Mouse (Mus musculus) forebrain, embryonic 14.5 days (tissue): ENCODE measurements around the gene Cib1. TPM values are rescaled to one million over a fixed set of nuclear protein-coding genes. Genes with fewer than 3 reads are reported as not detected.

ENCODE experiments used
- ATAC-seq: fragments of 200-750 bp; cut with Nextera tagmentation; 2 replicates; pipeline ENCODE4 v1.8.0; 2017; ENCODE audit warnings: mild to moderate bottlenecking, moderate library complexity
- DNase-seq: peaks from one replicate; pipeline ENCODE4 v3.0.0-alpha.2; 2015; ENCODE audit warnings: low spot score
- H3K27ac ChIP-seq: fragments of 300-500 bp; sonication (generic); 2 replicates; pipeline ENCODE4 v1.5.1; 2014; ENCODE audit warnings: low read depth, mild to moderate bottlenecking, control low read depth, low read length, moderate library complexity
- H3K27me3 ChIP-seq: fragments of 300-500 bp; sonication (generic); replicated peaks from 2 replicates; pipeline ENCODE4 v1.6.1; 2014; ENCODE audit warnings: low read length, control low read depth, mixed read lengths; ENCODE audit not compliant: control insufficient read depth, insufficient read depth
- H3K36me3 ChIP-seq: fragments of 300-500 bp; sonication (generic); 2 replicates; pipeline ENCODE4 v1.6.1; 2014; ENCODE audit warnings: low read length, control low read depth; ENCODE audit not compliant: control insufficient read depth, insufficient read depth
- H3K4me1 ChIP-seq: fragments of 300-500 bp; sonication (generic); 2 replicates; pipeline ENCODE4 v1.6.1; 2014; ENCODE audit warnings: antibody characterized with exemption, low read length, control low read depth; ENCODE audit not compliant: control insufficient read depth, insufficient read depth
- H3K4me2 ChIP-seq: fragments of 300-500 bp; sonication (generic); 2 replicates; pipeline ENCODE4 v1.6.1; 2014; ENCODE audit warnings: mild to moderate bottlenecking, control low read depth, low read length
- H3K4me3 ChIP-seq: fragments of 300-500 bp; sonication (generic); 2 replicates; pipeline ENCODE4 v1.5.1; 2014; ENCODE audit warnings: low read depth, low read length, control low read depth
- H3K9ac ChIP-seq: fragments of 300-500 bp; sonication (generic); 2 replicates; pipeline ENCODE4 v1.6.1; 2014; ENCODE audit warnings: mild to moderate bottlenecking, low read length, control low read depth, moderate library complexity
- H3K9me3 ChIP-seq: fragments of 300-500 bp; sonication (generic); replicated peaks from 2 replicates; pipeline ENCODE4 v1.6.1; 2016; ENCODE audit warnings: low read length, control low read depth, mixed read lengths; ENCODE audit not compliant: control insufficient read depth
- WGBS: fragments of 180-500 bp; shearing (Covaris S2); extraction: QIAGEN DNeasy Blood & Tissue Kit; methylation state at CpG from one replicate; pipeline ENCODE4 v1.1.7; 2014; 5-methylcytosine and 5-hydroxymethylcytosine counted together
- polyA plus RNA-seq: library from polyadenylated mRNA; unstranded; fragments of >200 nt; fragmentation: Nextera tagmentation; extraction: Ambion mirVana; gene quantifications from 2 replicates; pipeline ENCODE4 v1.2.1, GENCODE M21; 2014

The Cib1 gene
- polyA plus RNA-seq: 32.7 and 38.5 TPM in 2 replicates

- H3K9ac ChIP-seq: peak within 1 kb of the TSS; percentile 54
- ATAC-seq: peak; percentile 98
- under 1% methylated on average over 56 of the region's 56 CpGs for WGBS
- H3K4me1 ChIP-seq: peaks cover 11% of the 10 kb centered on the region
- peaks cover under 1% of the 10 kb centered on the region for H3K36me3 ChIP-seq
- no peak within 1 kb of the TSS for H3K27ac ChIP-seq
- H3K4me2 ChIP-seq: peak within 1 kb of the TSS; percentile 95
- peak; percentile 97 for DNase-seq
- no peaks in the 10 kb centered on the region for H3K27me3 ChIP-seq
- H3K4me3 ChIP-seq: peak within 1 kb of the TSS; percentile 65
- H3K9me3 ChIP-seq: no peaks in the 10 kb centered on the region
Measured at GRCm38 (mm10) chr7:80232489-80233029, at the start of gene Cib1, which contains the start of gene Gdpgp1. Gene Cib1, minus strand, starts transcription at chr7:80232813. Gene Gdpgp1, plus strand, starts transcription at chr7:80232865.

DNA sequence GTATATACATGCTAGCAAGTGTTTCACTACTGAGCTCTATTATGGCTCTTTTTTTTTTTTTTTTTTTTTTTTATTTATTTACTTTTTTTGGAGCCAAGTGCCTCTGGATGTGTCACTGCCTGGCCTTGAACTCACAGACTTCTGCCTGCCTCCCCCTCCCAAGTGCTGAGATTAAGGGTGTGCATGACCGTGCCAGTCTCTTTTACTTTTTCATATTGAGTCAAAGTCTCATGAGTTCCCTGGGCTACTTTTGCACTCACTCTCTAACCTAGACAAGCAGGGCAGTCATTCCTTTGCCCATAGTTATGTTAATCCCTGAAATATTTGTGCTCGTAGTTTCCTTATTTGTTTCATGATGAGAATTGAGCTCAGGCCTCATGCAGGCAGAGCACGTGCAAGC is 49.0 kb upstream of the Cib1 start:
- Histone ChIP-seq H3K4me2 (no peak overlapping the region), H3K27ac (no peak overlapping the region), H3K4me3 (no peak overlapping the region), H3K4me1 (no peaks in the 10 kb centered on the region), H3K9ac (no peak overlapping the region), H3K27me3 (no peaks in the 10 kb centered on the region), H3K9me3 (no peaks in the 10 kb centered on the region), H3K36me3 (peaks cover 81% of the 10 kb centered on the region)
- DNase-seq (no peak), ATAC-seq (no peak)
- 87% methylated on average over 3 of the region's 3 CpGs for WGBS

GRCm38 (mm10) chr7:80280998-80281397 is 48.4 kb upstream of the Cib1 start:
- no peak overlapping the region for H3K4me3 ChIP-seq
- WGBS: 91% methylated on average over 2 of the region's 2 CpGs
- DNase-seq: no peak
- H3K27me3 ChIP-seq: no peaks in the 10 kb centered on the region
- H3K9me3 ChIP-seq: no peaks in the 10 kb centered on the region
- H3K4me2 ChIP-seq: no peak overlapping the region
- peaks cover 82% of the 10 kb centered on the region for H3K36me3 ChIP-seq
- no peak overlapping the region for H3K9ac ChIP-seq
- no peak for ATAC-seq
- no peaks in the 10 kb centered on the region for H3K4me1 ChIP-seq
- no peak overlapping the region for H3K27ac ChIP-seq

DNA sequence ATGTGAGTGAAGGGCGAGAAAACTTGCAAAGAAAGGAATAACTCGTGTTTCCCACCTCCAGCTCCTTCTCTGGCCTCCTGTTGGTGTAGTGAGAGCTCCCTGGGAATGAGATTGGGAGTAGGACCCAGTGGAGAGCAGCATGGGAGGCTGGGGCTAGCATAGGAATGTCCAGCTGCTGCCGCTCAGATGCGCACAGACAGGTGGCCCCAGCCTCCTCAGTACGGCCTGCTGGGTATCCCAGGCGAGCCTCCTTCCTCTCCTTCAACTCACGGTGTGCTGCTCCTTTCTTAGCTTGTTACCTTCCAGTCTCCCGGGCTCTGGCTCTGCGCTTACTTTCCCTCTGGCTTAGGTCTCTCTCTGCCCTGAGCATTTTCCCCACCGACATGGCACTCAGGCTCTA is 47.4 kb upstream of the Cib1 start:
- Histone ChIP-seq H3K27ac (no peak overlapping the region), H3K27me3 (no peaks in the 10 kb centered on the region), H3K4me1 (no peaks in the 10 kb centered on the region), H3K4me3 (no peak overlapping the region), H3K9me3 (peaks cover 3% of the 10 kb centered on the region), H3K36me3 (peaks cover 80% of the 10 kb centered on the region), H3K9ac (no peak overlapping the region), H3K4me2 (no peak overlapping the region)
- WGBS: 83% methylated on average over 10 of the region's 10 CpGs
- ATAC-seq (no peak), DNase-seq (no peak)

GRCm38 (mm10) chr7:80276374-80276773 is 43.8 kb upstream of the Cib1 start:
- no peaks in the 10 kb centered on the region for H3K4me1 ChIP-seq
- H3K4me2 ChIP-seq: no peak overlapping the region
- no peak overlapping the region for H3K9ac ChIP-seq
- DNase-seq: no peak
- H3K36me3 ChIP-seq: peaks cover 72% of the 10 kb centered on the region
- no peak overlapping the region for H3K27ac ChIP-seq
- no peak overlapping the region for H3K4me3 ChIP-seq
- no peak for ATAC-seq
- no peaks in the 10 kb centered on the region for H3K27me3 ChIP-seq
- peaks cover 14% of the 10 kb centered on the region for H3K9me3 ChIP-seq
- WGBS: over 99% methylated on average over 4 of the region's 4 CpGs

DNA sequence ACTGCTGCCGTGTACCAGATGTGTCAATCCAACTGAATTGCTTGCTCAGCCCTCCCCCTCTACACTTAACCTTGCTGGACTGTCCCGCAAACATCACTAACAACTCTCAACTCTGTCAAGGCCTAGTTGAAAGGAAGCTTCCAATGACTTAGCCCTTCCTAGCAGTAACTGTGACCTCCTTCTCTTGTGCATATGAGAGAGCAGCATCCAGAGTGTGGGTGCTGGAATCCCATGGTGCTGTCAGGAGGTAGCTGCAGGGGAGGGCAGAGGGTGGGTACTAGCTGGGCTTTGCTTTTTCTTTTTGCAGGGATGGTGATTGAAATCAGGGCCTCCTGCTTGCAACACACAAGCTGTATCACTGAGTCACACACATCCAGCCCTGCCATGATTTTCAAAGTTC is 40.8 kb upstream of the Cib1 start:
- no peaks in the 10 kb centered on the region for H3K27me3 ChIP-seq
- 93% methylated on average over 2 of the region's 2 CpGs for WGBS
- no peak overlapping the region for H3K27ac ChIP-seq
- H3K36me3 ChIP-seq: peaks cover 51% of the 10 kb centered on the region
- no peak overlapping the region for H3K9ac ChIP-seq
- H3K4me2 ChIP-seq: no peak overlapping the region
- H3K4me1 ChIP-seq: peaks cover 18% of the 10 kb centered on the region
- H3K4me3 ChIP-seq: no peak overlapping the region
- H3K9me3 ChIP-seq: peaks cover 14% of the 10 kb centered on the region
- no peak for ATAC-seq
- DNase-seq: no peak

- peak; percentile 53 for ATAC-seq
Measured at GRCm38 (mm10) chr7:80269751-80270255, 37.2 kb upstream of the Cib1 start.

DNA sequence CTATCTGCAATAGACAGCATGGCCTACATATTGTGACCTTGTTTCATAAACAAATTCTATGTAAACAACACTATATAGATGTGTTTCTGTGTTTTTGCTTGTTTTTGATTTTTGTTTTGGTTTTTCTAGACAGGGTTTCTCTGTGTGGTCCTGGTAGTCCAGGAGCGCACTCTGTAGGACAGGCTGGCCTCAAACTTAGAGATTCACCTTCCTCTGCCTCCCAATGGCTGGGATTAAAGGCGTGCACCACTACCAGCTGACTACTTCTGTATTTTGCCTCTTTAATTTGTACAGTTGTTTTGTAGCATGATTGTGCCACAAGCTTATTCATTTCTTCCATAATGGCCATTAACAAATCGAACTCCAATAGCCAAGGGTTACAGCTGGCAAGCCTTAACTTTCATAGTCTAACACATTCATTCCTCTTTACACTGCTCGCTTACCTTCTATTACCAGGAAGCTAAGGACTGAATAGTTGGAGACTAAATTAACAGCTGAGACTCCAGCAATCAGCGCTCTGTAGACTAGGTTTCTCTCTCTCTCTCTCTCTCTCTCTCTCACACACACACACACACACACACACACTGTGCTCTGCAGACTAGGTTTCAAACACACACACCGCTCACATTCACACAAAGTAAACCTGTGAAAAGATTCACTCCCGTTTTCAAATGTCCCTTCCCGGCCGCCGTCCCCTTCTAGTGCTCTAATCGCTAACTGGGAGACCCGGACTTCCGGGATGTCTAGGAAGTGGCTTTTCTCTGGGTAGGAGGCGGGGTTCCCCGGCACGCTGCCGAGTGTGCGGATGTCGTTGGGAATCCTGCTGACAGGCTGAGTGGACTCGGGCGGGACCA is 36.5 kb upstream of the Cib1 start, which contains the start of gene Vps33b:
Gene Vps33b, plus strand, starts transcription at position 753 of the 854 bp plus-strand sequence.
- H3K4me2 ChIP-seq: peak within 1 kb of the TSS; percentile 91
- WGBS: 4% methylated on average over 21 of the region's 21 CpGs
- H3K4me3 ChIP-seq: peak within 1 kb of the TSS; percentile 80
- DNase-seq (peak; percentile 97), ATAC-seq (peak; percentile 97)
- H3K9ac ChIP-seq: peak within 1 kb of the TSS; percentile 76
- peaks cover 18% of the 10 kb centered on the region for H3K4me1 ChIP-seq
- H3K36me3 ChIP-seq: peaks cover 45% of the 10 kb centered on the region
- H3K27me3 ChIP-seq: no peaks in the 10 kb centered on the region
- H3K27ac ChIP-seq: peak within 1 kb of the TSS; percentile 45; the same call in 1 of the 2 replicates
- H3K9me3 ChIP-seq: peaks cover 2% of the 10 kb centered on the region; the same call in 1 of the 2 replicates

More at GRCm38 (mm10) chr7:80269751-80270255, 37.2 kb upstream of the Cib1 start:
- H3K4me3 ChIP-seq: peak overlapping the region; percentile 80
- H3K4me2 ChIP-seq: peak overlapping the region; percentile 91
- peaks cover 18% of the 10 kb centered on the region for H3K4me1 ChIP-seq
- WGBS: 2% methylated on average over 23 of the region's 23 CpGs
- 0 out of 2 replicates have a peak overlapping the region, but pooled peaks have one; percentile 45 for H3K27ac ChIP-seq
- DNase-seq: peak; percentile 30
- H3K36me3 ChIP-seq: peaks cover 45% of the 10 kb centered on the region
- no peaks in the 10 kb centered on the region for H3K27me3 ChIP-seq
- H3K9me3 ChIP-seq: peaks cover 9% of the 10 kb centered on the region
- H3K9ac ChIP-seq: peak overlapping the region; percentile 76
